Mouse (Mus musculus) hindbrain, embryonic 10.5 days (tissue): ENCODE data around the gene Zfp266. TPM values are rescaled to one million over a fixed set of nuclear protein-coding genes. Genes with fewer than 3 reads are reported as not detected.

Experiments used
- DNase-seq: peaks from one replicate; pipeline ENCODE4 v3.0.0-alpha.2; 2017; ENCODE audit warnings: low spot score
- H3K27ac ChIP-seq: fragments of 300-500 bp; sonication (generic); 2 replicates; pipeline ENCODE4 v1.5.1; 2016; ENCODE audit warnings: mild to moderate bottlenecking, moderate library complexity
- H3K27me3 ChIP-seq: fragments of 300-500 bp; sonication (generic); 2 replicates; pipeline ENCODE4 v1.6.1; 2016; ENCODE audit warnings: mild to moderate bottlenecking; ENCODE audit not compliant: poor library complexity, insufficient read depth, severe bottlenecking
- H3K36me3 ChIP-seq: fragments of 300-500 bp; sonication (generic); 2 replicates; pipeline ENCODE4 v1.6.1; 2016; ENCODE audit warnings: mild to moderate bottlenecking, moderate library complexity
- H3K4me1 ChIP-seq: fragments of 300-500 bp; sonication (generic); replicated peaks from 2 replicates; pipeline ENCODE4 v1.6.1; 2016; ENCODE audit warnings: mild to moderate bottlenecking
- H3K4me3 ChIP-seq: fragments of 300-500 bp; sonication (generic); 2 replicates; pipeline ENCODE4 v1.5.1; 2016; ENCODE audit warnings: mild to moderate bottlenecking, moderate library complexity
- H3K9me3 ChIP-seq: fragments of 300-500 bp; sonication (generic); 2 replicates; pipeline ENCODE4 v1.6.1; 2016; ENCODE audit warnings: mild to moderate bottlenecking, moderate library complexity
- WGBS: fragments of 180-500 bp; shearing (Covaris S2); methylation state at CpG from one replicate; pipeline ENCODE4 v1.1.7; 2016; 5-methylcytosine and 5-hydroxymethylcytosine counted together
- polyA plus RNA-seq: library from polyadenylated mRNA; unstranded; fragments of >200 nt; fragmentation: Nextera tagmentation; extraction: Ambion mirVana; gene quantifications from 2 replicates; pipeline ENCODE4 v1.2.1, GENCODE M21; 2016

The Zfp266 gene
- polyA plus RNA-seq, 1 experiment from 2014 or later: 99.3 TPM

GRCm38 (mm10) chr9:20518708-20519107, 2.5 kb downstream of the Zfp266 start:
- DNase-seq: no peak
- Histone ChIP-seq H3K4me3 (peak overlapping the region; percentile 94; the same call in 1 of the 2 replicates), H3K27ac (no peak overlapping the region), H3K27me3 (no peaks in the 10 kb centered on the region), H3K4me1 (peaks cover 40% of the 10 kb centered on the region), H3K9me3 (no peaks in the 10 kb centered on the region), H3K36me3 (peaks cover 59% of the 10 kb centered on the region)
- WGBS: 91% methylated on average over 4 of the region's 4 CpGs

- Histone ChIP-seq H3K4me3 (no peak overlapping the region), H3K36me3 (peaks cover 68% of the 10 kb centered on the region), H3K4me1 (peaks cover 40% of the 10 kb centered on the region), H3K27ac (no peak overlapping the region), H3K9me3 (no peaks in the 10 kb centered on the region), H3K27me3 (no peaks in the 10 kb centered on the region)
- no peak for DNase-seq
- 92% methylated on average over 1 of the region's 1 CpGs for WGBS
Observed at GRCm38 (mm10) chr9:20517727-20518126, 3.5 kb downstream of the Zfp266 start.

GRCm38 (mm10) chr9:20514016-20514415, 7.2 kb downstream of the Zfp266 start:
- Histone ChIP-seq H3K27me3 (no peaks in the 10 kb centered on the region), H3K9me3 (no peaks in the 10 kb centered on the region), H3K36me3 (peaks cover 98% of the 10 kb centered on the region), H3K27ac (no peak overlapping the region), H3K4me1 (peaks cover 22% of the 10 kb centered on the region), H3K4me3 (no peak overlapping the region)
- DNase-seq: no peak
- 91% methylated on average over 3 of the region's 3 CpGs for WGBS

- WGBS: 90% methylated on average over 8 of the region's 8 CpGs
- Histone ChIP-seq H3K27ac (no peak overlapping the region), H3K4me1 (peaks cover 10% of the 10 kb centered on the region; the same call in 1 of the 2 replicates), H3K36me3 (peaks cover 96% of the 10 kb centered on the region), H3K27me3 (no peaks in the 10 kb centered on the region), H3K4me3 (no peak overlapping the region), H3K9me3 (no peaks in the 10 kb centered on the region)
- DNase-seq: no peak
Observed at GRCm38 (mm10) chr9:20512714-20513113, 8.5 kb downstream of the Zfp266 start.

DNA sequence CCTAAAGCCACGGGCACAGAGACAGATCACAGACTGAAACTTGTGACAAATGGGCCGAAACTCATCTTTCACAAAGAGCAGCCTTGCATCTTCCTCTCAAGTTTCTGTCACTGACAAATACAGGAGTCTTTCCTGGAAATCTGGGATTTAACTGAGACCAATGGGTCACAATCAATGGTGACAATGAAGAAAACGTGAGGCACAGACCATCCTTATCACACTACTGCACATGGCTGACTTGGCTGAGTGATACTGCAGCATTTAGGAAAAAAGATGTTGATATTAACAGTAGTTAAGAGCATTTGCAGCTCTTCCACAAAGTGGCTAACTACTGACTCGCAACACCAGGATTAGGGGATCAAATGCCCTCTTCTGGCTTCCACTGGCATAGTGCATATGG, 9.6 kb downstream of the Zfp266 start:
- Histone ChIP-seq H3K4me3 (no peak overlapping the region), H3K27me3 (no peaks in the 10 kb centered on the region), H3K36me3 (peaks cover 96% of the 10 kb centered on the region), H3K9me3 (no peaks in the 10 kb centered on the region), H3K4me1 (peaks cover 5% of the 10 kb centered on the region; the same call in 1 of the 2 replicates), H3K27ac (no peak overlapping the region)
- DNase-seq: no peak
- WGBS: 91% methylated on average over 4 of the region's 4 CpGs

DNA sequence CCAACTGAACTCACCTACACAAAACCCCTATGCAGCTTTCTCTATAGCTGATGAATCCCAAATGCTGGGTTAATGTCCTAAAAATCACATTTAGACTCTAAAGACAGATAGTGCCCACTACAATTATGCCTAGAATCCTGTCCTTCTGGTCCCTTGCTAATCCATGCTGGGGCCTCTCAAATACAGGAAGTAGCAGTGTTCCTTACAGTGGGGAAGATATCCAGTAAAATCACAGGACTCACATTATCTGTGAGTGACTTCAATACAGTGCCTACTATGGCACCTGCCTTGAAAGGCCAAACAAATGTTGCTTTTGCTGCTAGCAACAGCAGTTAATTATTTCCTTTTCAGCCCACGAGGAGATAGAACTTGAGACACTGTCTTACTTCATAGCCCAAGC, 10.9 kb downstream of the Zfp266 start:
- Histone ChIP-seq H3K36me3 (peaks cover 96% of the 10 kb centered on the region), H3K27me3 (no peaks in the 10 kb centered on the region), H3K4me1 (peaks cover 5% of the 10 kb centered on the region; the same call in 1 of the 2 replicates), H3K27ac (no peak overlapping the region), H3K9me3 (no peaks in the 10 kb centered on the region), H3K4me3 (no peak overlapping the region)
- no peak for DNase-seq
- 80% methylated on average over 1 of the region's 1 CpGs for WGBS

DNA sequence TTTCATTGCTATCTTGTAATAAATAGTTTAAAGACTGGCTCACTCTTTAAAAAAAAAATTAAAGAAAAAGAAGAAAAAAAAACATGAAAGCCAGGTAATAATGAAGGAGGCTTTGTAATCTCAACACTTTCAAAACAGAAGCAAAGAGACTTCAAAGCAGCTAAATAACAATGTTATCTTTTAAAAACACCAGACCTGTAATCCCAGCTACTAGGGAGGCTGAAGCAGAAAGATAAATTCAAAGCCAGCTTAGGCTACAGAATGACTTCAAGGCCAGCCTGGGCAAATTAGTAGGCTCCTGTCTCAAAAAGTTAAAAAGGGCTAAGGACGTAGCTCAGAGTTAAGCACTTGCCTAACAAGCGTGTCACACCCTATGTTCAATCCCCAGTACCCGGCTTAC, 11.5 kb downstream of the Zfp266 start:
- Histone ChIP-seq H3K4me1 (peaks cover 5% of the 10 kb centered on the region; the same call in 1 of the 2 replicates), H3K36me3 (peaks cover 96% of the 10 kb centered on the region), H3K4me3 (no peak overlapping the region), H3K9me3 (no peaks in the 10 kb centered on the region), H3K27me3 (no peaks in the 10 kb centered on the region), H3K27ac (no peak overlapping the region)
- WGBS: 84% methylated on average over 3 of the region's 3 CpGs
- DNase-seq: no peak

GRCm38 (mm10) chr9:20504801-20505200, 16.4 kb downstream of the Zfp266 start:
- no peak for DNase-seq
- Histone ChIP-seq H3K27ac (no peak overlapping the region), H3K9me3 (no peaks in the 10 kb centered on the region), H3K36me3 (peaks cover 96% of the 10 kb centered on the region), H3K27me3 (no peaks in the 10 kb centered on the region), H3K4me1 (no peaks in the 10 kb centered on the region), H3K4me3 (no peak overlapping the region)
- 90% methylated on average over 5 of the region's 5 CpGs for WGBS

- Histone ChIP-seq H3K9me3 (no peaks in the 10 kb centered on the region), H3K27ac (peak overlapping the region; percentile 93), H3K4me1 (peaks cover 27% of the 10 kb centered on the region), H3K27me3 (no peaks in the 10 kb centered on the region), H3K4me3 (peak overlapping the region; percentile 85), H3K36me3 (peaks cover 60% of the 10 kb centered on the region)
- 10% methylated on average over 9 of the region's 9 CpGs for WGBS
- DNase-seq: no peak
Observed at GRCm38 (mm10) chr9:20493281-20493680, 27.9 kb downstream of the Zfp266 start.

DNA sequence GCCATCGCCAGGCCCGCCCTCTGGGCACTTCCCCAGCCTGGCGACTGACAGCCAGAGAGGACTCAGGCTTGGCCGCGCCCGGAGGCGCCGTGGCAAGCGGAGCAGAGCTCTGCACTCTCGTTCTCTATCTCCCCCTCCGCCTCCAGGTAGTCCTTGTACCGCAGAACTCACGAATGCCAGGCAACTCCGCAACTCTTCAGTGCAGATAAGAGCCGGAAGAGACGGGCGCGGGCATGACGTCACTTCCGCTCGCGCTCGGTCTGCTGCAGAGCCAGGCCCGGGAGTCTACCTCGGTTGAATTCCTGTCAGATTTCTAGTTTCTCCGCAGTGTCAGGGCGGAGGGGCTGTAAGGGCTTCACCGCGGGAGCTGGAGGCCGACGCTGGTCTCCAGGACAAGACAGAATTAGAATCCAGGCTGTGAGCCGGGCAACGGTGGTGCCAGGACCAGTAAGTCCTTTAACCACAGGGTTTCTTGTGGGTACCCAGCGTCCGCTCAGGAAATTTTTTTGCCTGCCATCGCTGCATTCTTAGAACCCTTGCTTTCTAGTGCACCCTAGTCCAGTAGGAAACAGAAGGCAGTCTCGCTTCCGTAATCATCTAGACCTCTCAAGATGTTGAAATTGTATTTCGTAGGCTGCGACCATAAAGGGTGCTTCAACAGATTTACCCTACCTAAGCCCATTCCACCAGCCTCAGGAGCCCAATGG, 28.5 kb downstream of the Zfp266 start, which contains the start of gene Zfp426:
Zfp426 (minus strand) TSS at position 220 of the 707 bp plus-strand sequence.
- Histone ChIP-seq H3K36me3 (peaks cover 57% of the 10 kb centered on the region), H3K9me3 (no peaks in the 10 kb centered on the region), H3K4me3 (peak within 1 kb of the TSS; percentile 85), H3K27me3 (no peaks in the 10 kb centered on the region), H3K4me1 (peaks cover 27% of the 10 kb centered on the region), H3K27ac (peak within 1 kb of the TSS; percentile 93)
- 2% methylated on average over 40 of the region's 40 CpGs for WGBS
- DNase-seq: peak; percentile 90

DNA sequence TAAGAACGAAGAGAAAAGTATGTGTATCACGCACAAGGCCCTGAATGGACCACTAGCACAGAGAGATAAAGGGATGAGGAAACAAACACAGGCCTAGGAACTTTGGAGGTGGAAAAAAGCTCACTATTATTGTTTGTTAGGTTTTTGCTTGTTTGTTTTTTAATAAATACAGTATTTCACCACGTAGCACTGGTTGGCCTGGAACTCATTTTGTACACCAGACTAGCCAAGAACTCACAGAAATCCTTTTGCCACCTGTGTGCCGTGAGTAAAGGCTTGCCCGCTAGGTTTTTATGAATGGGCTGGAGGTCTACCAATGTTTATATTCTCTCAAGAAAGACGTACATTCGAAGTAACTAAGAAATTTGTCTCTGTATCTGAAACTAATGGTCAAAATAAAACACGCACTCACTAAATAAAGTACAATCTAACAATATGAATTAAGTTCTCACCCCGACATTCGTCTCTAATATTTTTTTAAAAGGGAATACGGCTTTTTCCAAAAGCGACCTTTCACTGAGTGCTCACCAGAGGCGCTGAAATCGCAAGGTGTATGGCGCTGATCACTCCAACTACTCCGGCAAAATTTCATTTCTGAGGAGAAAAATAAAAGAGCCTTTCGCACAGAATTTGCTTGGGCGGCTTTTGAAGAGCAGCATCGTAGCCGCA, 29.2 kb downstream of the Zfp266 start:
- H3K27me3 ChIP-seq: no peaks in the 10 kb centered on the region
- peaks cover 27% of the 10 kb centered on the region for H3K4me1 ChIP-seq
- WGBS: 15% methylated on average over 20 of the region's 20 CpGs
- DNase-seq: no peak
- peak overlapping the region; percentile 85 for H3K4me3 ChIP-seq
- peaks cover 56% of the 10 kb centered on the region for H3K36me3 ChIP-seq
- H3K9me3 ChIP-seq: no peaks in the 10 kb centered on the region
- peak overlapping the region; percentile 93 for H3K27ac ChIP-seq

DNA sequence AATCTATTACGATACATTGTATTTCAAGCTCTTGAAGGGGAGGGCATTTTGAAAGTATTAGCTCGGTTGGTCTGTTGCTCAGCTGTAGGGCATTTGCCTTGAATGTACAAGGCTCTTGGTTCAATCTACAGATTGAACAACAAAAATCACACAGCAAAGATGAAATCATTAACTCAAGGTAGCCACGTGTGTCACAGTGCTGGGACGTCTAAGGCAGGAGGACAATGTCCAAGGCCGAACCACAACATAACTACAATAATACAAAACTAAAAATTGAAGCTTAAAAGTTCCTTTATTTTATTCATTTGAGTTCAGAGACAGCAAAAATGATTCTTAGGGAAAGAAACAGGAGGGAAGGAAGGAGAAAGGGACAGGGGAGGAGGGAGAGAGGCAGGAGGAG, 31.7 kb downstream of the Zfp266 start:
- H3K36me3 ChIP-seq: peaks cover 56% of the 10 kb centered on the region
- WGBS: 94% methylated on average over 5 of the region's 5 CpGs
- peak overlapping the region; percentile 16; the same call in 1 of the 2 replicates for H3K4me3 ChIP-seq
- H3K4me1 ChIP-seq: peaks cover 27% of the 10 kb centered on the region
- H3K9me3 ChIP-seq: no peaks in the 10 kb centered on the region
- H3K27me3 ChIP-seq: no peaks in the 10 kb centered on the region
- H3K27ac ChIP-seq: no peak overlapping the region
- DNase-seq: no peak

DNA sequence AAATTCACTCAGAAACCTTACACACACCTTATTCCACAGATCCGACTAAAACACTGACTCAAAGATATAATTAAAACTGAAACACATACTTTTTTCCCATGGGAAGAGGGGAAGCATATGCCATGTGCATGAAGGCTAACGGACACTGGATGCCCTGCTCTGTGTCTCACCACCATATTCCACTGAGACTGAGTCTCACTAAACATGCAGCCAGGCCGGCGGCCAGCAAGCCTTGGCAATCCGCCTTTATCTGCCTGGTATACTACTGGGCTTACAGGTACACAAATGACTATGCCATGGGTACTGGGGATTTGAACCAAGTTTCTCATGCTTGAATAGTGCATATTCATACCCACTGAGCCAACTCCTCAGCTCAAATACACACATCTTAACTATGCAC, 41.8 kb downstream of the Zfp266 start:
- H3K9me3 ChIP-seq: no peaks in the 10 kb centered on the region
- WGBS: 93% methylated on average over 5 of the region's 5 CpGs
- H3K27ac ChIP-seq: no peak overlapping the region
- H3K27me3 ChIP-seq: no peaks in the 10 kb centered on the region
- no peak overlapping the region for H3K4me3 ChIP-seq
- DNase-seq: no peak
- H3K4me1 ChIP-seq: no peaks in the 10 kb centered on the region
- peaks cover 97% of the 10 kb centered on the region for H3K36me3 ChIP-seq
